ENCODE assay signal across 10 mouse cellular contexts in the genomic region with DNA sequence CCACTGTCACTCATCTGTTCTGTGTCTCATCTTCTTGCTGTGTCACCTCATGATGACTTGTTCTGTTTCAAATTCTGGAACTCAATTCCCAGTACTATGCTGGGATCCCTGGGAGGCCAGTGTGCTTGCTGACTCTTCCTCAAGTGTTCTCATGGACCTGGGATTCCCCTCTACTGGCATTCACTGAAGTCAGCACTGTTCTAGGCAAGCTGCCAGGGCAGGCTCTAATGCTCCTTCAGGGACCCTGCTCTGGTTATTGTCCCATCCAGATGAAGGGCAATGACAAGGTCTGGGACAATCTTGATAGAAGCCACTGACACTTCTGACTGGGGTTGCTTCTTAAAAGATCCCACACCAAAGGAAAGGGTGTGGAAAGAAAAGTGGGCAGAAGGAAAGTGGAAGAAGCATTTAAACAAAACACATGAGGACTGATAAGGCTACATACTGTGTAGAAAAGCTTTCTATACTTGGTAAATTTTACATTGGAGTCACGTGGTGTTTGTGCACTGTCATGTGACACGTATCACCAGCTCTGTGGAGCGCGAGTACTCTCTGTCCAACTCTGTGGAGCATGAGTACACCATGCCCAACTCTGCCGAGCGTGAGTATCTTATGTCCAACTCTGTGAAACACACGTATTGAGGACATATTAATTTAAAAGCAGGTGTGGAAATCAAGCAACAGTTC.
DNase-seq lines count a peak whose midpoint lies in the region; ATAC-seq lines count a peak whose summit lies in the region.
"Had no signal": no experiment of that assay in that cellular context is flagged by ENCODE, and none has a peak within 500 bp of the region (broad histone marks: within the 10 kb centered on the region; RNA-seq: fewer than 3 reads in every experiment).

No protein-coding gene starts in this region.

- WGBS in midbrain, embryonic 11.5 days: 92% methylated on average over 7 of the region's 7 CpGs
- 95% methylated on average over 7 of the region's 7 CpGs for WGBS in midbrain, embryonic 14.5 days
- 94% methylated on average over 7 of the region's 7 CpGs for WGBS in neural tube, embryonic 15.5 days

- no peaks in the 10 kb centered on the region for H3K27me3 ChIP-seq in midbrain, embryonic 11.5 days (ENCODE audit: control insufficient read depth, insufficient read depth, low read length)
- no peaks in the 10 kb centered on the region for H3K27me3 ChIP-seq in midbrain, embryonic 14.5 days (ENCODE audit: control insufficient read depth, insufficient read depth, low read length)
- no peaks in the 10 kb centered on the region for H3K27me3 ChIP-seq in neural tube, embryonic 15.5 days (replicated peaks)
- H3K27me3 ChIP-seq: liver, embryonic 12.5 days; neural tube, embryonic 12.5 days had no signal

- H3K36me3 ChIP-seq in midbrain, embryonic 11.5 days (ENCODE audit: control insufficient read depth, insufficient read depth, low read length): no peaks in the 10 kb centered on the region
- H3K36me3 ChIP-seq in midbrain, embryonic 14.5 days (ENCODE audit: control insufficient read depth, insufficient read depth, low read length): no peaks in the 10 kb centered on the region
- H3K36me3 ChIP-seq in neural tube, embryonic 15.5 days: no peaks in the 10 kb centered on the region
- H3K36me3 ChIP-seq: liver, embryonic 12.5 days; neural tube, embryonic 12.5 days had no signal

- no peaks in the 10 kb centered on the region for H3K9me3 ChIP-seq in midbrain, embryonic 11.5 days (ENCODE audit: control insufficient read depth, low read length)
- H3K9me3 ChIP-seq in midbrain, embryonic 14.5 days (ENCODE audit: control insufficient read depth, low read length): no peaks in the 10 kb centered on the region
- H3K9me3 ChIP-seq in neural tube, embryonic 15.5 days (replicated peaks): no peaks in the 10 kb centered on the region
- H3K9me3 ChIP-seq: liver, embryonic 12.5 days; neural tube, embryonic 12.5 days had no signal

- no peak for ATAC-seq in midbrain, embryonic 11.5 days (ENCODE audit: low FRiP score)
- ATAC-seq in midbrain, embryonic 14.5 days (ENCODE audit: low FRiP score, low TSS enrichment): no peak
- ATAC-seq in neural tube, embryonic 15.5 days (ENCODE audit: low FRiP score): no peak
- ATAC-seq: liver, embryonic 12.5 days had no signal

- no peaks in the 10 kb centered on the region for H3K4me1 ChIP-seq in midbrain, embryonic 11.5 days (ENCODE audit: control insufficient read depth, insufficient read depth, low read length)
- H3K4me1 ChIP-seq in midbrain, embryonic 14.5 days (ENCODE audit: control insufficient read depth, insufficient read depth, low read length): no peaks in the 10 kb centered on the region
- H3K4me1 ChIP-seq in neural tube, embryonic 15.5 days: 0 out of 2 replicates have a peak, but pooled peaks cover 2% of the 10 kb centered on the region

- H3K27ac ChIP-seq in midbrain, embryonic 11.5 days (ENCODE audit: low read depth, low read length): no peak overlapping the region
- H3K27ac ChIP-seq in midbrain, embryonic 14.5 days (replicated peaks; ENCODE audit: low read depth, low read length): no peak overlapping the region
- no peak overlapping the region for H3K27ac ChIP-seq in neural tube, embryonic 15.5 days (replicated peaks)
- H3K27ac ChIP-seq: liver, embryonic 12.5 days; neural tube, embryonic 12.5 days had no signal

- H3K4me3 ChIP-seq in midbrain, embryonic 11.5 days (ENCODE audit: low read depth, low read length): no peak overlapping the region
- no peak overlapping the region for H3K4me3 ChIP-seq in midbrain, embryonic 14.5 days (replicated peaks; ENCODE audit: low read depth, low read length)
- H3K4me3 ChIP-seq in neural tube, embryonic 15.5 days (replicated peaks): no peak overlapping the region
- H3K4me3 ChIP-seq: liver, embryonic 12.5 days; neural tube, embryonic 12.5 days had no signal

- no peak overlapping the region for H3K4me2 ChIP-seq in midbrain, embryonic 11.5 days
- H3K4me2 ChIP-seq in midbrain, embryonic 14.5 days (ENCODE audit: low read length): no peak overlapping the region
- H3K4me2 ChIP-seq in neural tube, embryonic 15.5 days: no peak overlapping the region
- H3K4me2 ChIP-seq: liver, embryonic 12.5 days; neural tube, embryonic 12.5 days had no signal

- no peak overlapping the region for H3K9ac ChIP-seq in midbrain, embryonic 11.5 days (ENCODE audit: low read length)
- no peak overlapping the region for H3K9ac ChIP-seq in midbrain, embryonic 14.5 days (replicated peaks; ENCODE audit: low read length)
- no peak overlapping the region for H3K9ac ChIP-seq in neural tube, embryonic 15.5 days (replicated peaks)
- H3K9ac ChIP-seq: liver, embryonic 12.5 days; neural tube, embryonic 12.5 days had no signal

- DNase-seq in midbrain, embryonic 11.5 days (ENCODE audit: low spot score, missing footprints): peak; percentile 47
- DNase-seq in midbrain, embryonic 14.5 days: no peak
- DNase-seq in gastrocnemius, adult 18-20 months (ENCODE audit: low spot score): peak; percentile 78
- DNase-seq in heart, postnatal 10 days: peak; percentile 79 to 85
- DNase-seq in lung, postnatal 4 days: peak; percentile 39 to 57
- DNase-seq in right cerebral cortex, postnatal 36 days (ENCODE audit: low spot score in 2 of 2): no peak
- DNase-seq in embryo, embryonic 10 days (ENCODE audit: low spot score): no peak

- intact Hi-C loops in heart, postnatal 10 days (cut with DNase I): no loop called here

Comparison
In these comparisons a context has a peak if more than half of its experiments do, and no peak if none do; other contexts are left out.
1. DNase-seq: peak in midbrain, embryonic 11.5 days (single experiment), gastrocnemius, adult 18-20 months (single experiment), heart, postnatal 10 days (2 of 2) and lung, postnatal 4 days (2 of 2); none in midbrain, embryonic 14.5 days (single experiment), right cerebral cortex, postnatal 36 days (0 of 2) and embryo, embryonic 10 days (single experiment).